Mouse (Mus musculus) right cerebral cortex, adult 18-20 months (tissue): ENCODE data around the gene Sipa1l3.

ENCODE experiments used
- DNase-seq: peaks from one replicate; pipeline ENCODE4 v3.0.0; 2022; ENCODE audit warnings: mixed read lengths

Sipa1l3 gene

DNA sequence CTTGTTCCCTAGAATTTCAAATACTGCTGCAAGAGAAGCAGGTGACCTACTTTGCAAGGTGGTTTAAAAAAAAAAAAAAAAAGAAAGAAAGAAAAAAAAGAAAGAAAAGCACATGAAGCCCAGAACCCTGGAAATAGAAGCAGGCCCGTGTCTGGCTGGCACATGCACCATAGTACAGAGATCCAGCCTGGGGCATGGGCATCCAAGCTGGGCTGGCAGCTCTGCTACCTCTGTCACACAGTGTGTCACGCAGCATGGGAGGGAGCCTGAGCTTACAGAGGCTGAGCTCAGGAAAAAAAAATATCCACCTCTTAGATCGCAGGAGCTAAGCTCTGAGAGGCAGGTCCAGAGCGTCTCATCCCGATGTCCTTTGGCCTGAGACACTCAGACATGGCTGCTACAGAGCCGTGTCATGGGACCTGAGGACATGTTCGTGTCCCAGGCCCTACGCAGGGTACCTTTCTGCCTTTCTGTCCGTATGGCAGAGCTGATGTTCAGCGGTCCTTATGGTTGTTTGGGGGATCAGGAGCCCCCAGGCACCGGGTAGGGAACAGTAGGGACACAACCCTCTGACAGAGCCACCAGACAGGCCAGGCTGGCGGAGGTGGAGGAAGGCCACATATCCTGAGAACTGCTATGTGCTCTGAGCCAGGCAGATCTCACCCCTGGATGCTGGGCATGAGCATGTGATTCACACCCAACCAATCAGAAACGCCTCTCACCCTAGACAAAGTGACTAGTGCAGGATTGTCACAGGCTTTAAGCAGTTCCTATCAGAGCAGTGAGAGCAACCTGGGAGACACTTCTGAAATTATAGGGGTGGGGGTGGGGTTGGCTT is 151.1 kb downstream of the Sipa1l3 start:
- peak; percentile 68 for DNase-seq

DNA sequence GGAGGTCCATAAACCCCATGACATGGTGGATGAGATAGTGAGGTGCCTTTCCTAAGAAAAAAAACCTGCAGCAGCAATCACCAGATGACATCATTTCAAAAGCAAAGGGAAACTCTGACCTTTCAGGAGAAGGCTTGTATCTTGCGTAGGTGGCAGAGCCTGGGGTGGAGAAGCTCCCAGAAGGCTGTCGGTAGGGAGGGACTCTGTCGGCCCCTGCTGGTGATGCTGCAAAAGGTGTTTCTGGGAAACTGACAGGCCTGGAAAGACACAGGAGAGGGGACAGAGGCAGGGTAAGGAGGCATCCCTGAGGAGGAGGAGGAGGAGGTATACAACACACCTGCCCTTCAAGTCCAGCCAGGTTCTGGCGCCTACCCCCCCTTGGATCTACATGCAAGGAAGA is 154.4 kb downstream of the Sipa1l3 start:
- peak; percentile 75 for DNase-seq

DNA sequence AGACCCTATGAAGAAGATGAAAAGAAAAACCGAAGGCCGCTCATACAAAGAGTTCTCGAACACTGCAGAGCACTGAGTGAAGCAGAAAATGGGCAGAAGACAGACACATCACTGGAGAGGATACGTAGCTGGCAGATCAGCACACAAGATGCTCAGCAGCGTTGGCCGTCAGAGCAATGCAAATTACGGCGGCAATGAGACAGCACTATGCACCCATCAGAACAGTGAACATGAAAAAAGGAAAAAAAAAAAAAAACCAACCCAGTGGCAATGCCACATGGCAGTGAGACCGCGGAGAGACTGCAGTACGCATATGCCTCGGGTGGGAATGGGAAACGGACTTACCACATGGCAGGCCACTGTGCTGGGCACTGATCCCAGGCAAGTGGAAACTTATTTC is 156.9 kb downstream of the Sipa1l3 start:
- DNase-seq, result no peak

DNA sequence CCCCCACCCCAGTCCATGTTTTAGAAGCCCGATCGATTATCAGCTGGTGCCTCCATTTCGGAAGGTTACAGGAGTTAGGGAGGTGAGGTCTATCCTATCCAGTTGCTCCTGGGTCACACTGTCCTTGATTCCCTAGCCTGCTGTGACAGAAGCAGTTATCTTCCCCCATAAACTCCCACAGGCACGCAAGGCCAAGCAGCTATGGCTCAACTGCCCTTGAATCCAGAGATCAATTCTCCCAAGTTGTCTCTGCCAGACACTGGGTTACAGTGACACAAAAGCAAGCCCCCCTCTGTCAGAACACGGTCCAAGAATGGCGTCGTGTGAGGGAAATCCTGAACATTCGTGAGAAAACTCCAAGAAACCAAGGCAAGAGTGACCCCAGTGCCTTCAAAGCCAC is 163.0 kb downstream of the Sipa1l3 start:
- DNase-seq, result no peak

DNA sequence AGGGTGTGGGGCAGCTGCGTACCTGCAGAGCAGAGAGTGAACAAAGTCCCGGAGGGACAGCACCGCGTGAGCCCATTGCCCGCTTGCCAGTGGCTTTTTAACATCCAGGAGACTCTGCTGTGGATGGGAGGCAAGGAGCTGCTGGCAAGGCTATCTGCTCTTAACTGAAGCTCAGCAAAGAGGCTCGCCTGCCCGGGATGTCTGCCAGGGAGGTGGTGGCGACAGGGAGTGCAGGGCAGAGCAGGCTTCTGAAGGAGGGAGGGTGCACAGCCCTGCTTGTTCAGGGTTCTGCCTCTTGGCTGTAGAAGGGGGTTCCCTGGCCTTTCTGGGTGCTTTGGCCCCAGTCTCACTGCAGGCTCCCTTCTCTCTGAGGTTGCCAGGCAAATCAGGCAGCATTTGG is 164.3 kb downstream of the Sipa1l3 start:
- DNase-seq, result peak; percentile 52

DNA sequence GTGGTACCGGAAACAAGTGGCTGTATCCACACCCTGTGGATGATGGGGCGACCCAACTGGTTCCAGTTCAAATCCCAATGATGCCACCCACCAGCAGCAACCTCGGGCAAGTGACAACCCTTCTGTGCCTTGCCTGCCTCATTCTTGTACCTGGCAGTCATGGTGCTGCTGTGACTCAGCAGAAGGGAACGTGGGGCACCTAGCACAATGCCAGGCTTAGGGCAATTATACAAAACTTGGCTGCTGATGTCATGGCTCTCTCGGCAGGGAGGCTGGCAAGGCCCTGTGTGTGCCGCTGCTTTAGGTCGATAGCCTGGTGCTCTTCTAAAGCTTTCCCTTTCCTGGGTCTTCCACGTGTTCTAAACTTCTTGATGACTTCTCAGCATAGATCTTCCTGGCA is 166.2 kb downstream of the Sipa1l3 start:
- no peak for DNase-seq

DNA sequence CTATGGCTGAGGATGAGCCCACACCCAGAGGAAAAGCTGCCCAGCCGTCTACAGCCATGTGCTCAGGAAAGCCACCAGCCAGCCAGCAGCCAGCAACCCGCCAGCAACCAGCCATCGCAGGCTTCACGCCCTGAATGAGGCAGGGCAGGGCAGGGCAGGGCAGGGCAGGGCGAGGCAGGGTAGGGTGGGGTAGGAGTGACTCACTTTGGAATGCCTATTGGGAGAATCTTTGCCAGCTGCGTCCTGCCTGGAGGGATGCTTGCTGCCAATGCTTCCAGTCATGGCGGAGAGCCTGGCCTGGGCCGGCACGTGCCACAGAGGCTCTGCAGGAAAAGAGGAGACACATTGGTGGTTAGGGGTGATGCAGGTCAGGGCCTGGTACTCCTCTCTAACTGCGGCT is 168.0 kb downstream of the Sipa1l3 start:
- DNase-seq, result no peak

DNA sequence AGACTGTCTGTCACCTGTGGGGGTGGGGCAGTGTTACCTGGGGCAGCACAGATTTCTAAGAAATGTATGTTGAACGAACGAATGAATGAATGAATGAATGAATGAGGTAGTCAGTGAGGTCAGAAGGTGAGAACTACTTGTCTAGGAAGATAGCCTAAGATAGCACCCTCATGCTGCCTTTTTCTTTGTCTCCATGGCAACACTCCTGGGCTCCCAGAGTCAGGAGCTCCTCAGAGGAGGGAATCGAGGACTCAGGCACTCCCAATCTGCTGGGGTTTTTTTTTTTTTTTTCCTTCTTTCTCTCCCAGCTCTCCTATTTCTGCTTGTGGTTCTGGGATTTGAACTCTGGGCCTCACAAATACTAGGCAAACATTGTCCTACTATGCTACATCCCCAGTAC is 172.2 kb downstream of the Sipa1l3 start:
- DNase-seq, result no peak

DNA sequence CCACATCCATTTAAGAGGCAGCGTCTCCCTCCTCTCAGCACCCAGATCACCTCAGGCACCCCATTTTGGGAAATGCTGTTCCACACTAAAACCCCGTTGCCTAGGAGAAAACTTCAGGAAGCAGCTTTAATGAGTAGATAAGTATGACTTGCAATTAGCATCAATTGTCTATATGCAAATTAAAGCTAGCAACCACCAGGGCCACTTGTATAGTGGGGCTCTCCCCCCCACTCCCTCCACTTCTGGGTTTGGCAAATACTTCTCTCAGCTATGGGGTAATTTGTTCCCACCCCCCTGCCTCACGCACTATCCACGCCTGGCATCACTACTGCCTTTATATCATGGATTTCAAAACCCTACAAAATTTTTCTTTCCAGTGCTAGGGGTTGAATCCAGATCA is 172.9 kb downstream of the Sipa1l3 start:
- no peak for DNase-seq

DNA sequence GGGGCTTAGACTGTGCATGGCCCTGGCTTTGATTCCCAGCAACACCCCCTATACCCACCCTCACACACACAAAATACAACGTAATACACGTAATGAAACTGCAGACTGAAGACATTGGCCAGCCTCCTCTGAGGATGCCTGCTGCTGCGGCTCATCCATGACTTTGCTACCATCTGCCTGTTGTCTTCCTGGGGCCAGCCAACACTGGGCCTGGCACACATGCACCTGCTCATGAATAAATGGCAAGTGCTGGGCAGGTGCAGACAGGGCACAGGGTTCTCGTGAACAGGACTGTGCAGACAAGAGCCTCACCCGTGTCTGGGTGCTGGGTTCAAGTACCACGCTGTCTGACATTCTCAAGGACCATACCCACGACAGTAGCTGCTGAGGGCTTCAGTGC is 174.7 kb downstream of the Sipa1l3 start:
- no peak for DNase-seq

DNA sequence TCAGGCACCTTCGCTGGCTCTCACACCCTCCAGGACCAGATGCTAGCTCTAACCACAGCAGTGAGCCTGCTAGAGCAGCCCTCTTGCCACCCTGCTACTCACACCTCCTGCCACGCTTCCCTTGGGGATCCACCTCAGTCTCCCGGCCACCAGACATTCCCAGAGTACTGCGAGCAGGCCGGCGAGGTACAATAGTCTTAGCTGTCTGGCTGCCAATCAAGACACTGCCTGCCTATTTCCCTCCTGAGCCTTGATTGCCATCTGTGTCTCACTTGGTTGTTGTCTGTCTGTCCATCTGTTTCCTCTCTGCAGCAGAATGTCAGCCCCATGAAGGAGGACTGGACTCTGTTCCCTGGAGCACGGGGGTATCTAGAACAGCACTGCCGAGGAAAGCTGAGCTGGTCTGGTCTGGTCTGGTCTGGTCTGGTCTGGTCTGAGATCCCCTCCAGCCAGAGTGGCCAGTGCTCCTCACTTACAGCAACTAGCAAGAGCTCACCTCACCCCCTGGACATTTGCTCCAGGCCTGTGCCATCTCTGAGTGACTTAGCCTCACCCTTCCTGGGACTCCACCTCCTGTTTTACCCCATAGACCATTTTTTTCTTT is 175.8 kb downstream of the Sipa1l3 start:
- DNase-seq, result no peak

DNA sequence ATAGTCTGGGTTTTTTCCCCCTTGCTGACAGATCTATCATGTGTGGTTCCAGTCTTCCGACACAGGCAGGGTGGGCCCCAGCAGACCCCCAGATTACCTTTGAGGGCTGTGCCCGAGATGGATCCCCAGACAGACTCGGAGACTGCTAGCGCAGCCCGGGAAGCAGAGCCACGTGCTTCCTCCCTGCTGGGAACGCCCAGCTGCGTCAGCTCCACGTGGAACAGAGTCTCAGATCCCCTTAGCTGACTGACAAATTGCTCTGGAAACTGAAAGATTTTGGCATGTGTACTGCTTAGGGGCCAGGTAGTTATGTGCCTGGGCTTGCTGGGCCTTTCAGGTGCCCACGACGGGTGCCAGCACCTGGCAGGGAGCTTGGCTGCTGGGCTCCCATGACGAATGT is 176.7 kb downstream of the Sipa1l3 start:
- no peak for DNase-seq

DNA sequence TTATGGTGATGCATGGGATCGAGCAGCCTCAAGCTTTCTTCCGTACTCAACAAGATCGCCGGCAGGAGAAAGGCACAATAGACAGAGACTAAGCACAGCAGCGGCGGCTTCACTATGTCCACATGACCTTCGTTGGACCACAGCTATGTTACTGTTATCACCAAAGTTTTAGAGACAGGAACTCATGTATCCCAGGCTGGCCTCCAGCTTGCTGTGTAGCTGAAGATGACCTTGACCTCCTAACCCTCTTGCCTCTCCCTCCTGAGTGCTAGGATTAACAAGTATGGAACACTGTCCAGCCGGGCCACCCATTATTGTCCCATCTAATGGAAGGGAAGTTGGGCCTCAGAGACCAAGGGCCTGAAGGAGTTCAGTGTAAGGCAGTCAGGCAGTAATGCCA is 177.6 kb downstream of the Sipa1l3 start:
- DNase-seq, result no peak

DNA sequence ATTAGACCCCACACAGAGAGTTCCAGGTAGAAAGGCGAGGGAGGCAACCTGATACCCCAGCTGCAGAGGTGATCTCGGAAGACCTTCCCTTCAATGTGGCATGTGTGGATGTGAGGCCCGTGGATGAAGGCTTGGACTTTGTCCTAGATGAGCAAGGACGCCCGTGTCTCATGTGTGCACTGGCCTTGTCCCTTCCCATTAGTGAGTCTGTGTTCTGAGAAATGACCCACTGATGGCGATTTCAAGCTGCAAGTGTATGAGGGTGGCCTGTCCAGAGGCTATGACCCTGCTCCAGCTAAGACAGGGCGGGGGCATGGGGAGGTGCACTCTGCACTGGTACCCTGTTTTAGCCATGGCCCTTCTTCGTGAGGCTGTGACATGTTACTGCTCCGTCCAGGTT is 178.2 kb downstream of the Sipa1l3 start:
- no peak for DNase-seq

DNA sequence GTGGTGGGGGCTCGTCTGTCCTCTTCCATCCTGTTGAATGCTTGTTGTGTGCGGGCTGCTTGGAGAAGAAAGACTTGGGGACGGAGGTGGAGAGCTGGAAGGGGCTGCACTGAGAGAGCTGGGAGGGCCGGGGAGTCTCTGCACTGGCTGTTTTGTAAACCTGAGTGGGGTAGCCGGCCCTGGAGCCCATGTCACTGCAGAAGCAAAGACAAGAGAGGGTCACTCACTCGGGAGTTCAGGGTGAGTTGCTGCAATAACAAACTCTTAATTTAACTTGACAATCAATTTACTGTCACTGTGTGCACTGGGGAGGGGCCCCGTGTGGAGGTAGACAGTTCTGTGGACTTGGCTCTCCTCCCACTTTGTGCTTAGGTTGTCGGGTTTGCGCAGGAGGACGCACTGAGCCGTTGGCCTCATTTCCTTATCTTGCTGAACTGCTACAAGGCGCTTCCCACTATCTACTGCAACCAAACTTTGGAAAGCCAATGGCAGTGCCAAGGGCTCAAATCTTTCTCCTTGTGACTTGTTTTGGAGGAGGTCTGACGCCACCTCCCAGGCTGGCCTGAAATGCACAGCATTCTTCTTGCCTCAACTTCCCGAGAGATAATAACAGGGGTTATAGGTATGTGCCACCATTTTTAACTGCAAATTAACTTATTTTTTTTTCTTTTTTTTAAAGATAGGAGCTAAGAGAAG is 179.3 kb downstream of the Sipa1l3 start:
- DNase-seq, result no peak

DNA sequence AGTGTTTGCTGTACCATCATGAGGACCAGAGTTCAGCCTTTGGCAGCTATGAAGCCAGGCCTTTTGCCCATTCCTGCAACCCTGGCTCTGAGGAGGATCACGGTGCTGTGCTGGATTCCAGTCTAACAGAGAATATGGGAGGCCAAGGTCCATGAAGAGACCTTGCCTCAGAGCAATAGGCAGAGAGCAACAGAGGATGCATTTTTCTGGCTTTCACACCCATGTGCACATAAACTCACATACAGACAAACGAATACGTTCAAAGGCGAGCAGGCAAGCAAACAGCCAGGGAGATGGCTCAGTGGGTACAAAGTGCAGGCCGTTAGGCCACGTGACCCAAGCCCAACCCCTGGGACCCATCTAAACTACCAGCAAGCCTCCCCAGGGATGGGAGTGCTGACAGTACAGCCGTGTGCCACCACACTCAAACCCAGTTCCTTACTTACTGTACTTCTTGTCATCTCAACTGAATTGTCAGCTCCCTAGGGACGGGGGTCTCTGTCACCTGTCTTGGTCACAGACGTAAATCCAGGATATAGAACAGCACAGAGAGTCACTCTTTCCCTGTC is 180.0 kb downstream of the Sipa1l3 start:
- no peak for DNase-seq

DNA sequence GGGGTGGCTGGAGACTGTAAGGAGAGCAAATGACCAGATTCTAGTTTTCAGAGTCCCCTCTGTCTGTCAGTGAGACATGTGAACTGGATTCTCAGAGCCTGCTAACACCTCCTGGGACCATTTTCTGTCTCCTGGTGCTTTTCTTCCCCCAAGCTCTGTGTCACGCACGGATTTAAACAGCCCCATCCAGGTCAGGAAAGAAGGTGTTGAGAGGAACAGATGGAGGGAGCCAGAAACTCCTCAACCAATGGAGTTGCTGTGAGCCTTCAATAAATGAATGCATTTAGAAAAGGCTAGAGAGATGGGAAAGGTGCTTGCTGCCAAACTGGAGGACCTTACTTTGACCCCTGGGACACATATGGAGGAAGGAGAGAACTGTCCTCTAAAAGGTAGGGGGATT is 180.7 kb downstream of the Sipa1l3 start:
- no peak for DNase-seq

DNA sequence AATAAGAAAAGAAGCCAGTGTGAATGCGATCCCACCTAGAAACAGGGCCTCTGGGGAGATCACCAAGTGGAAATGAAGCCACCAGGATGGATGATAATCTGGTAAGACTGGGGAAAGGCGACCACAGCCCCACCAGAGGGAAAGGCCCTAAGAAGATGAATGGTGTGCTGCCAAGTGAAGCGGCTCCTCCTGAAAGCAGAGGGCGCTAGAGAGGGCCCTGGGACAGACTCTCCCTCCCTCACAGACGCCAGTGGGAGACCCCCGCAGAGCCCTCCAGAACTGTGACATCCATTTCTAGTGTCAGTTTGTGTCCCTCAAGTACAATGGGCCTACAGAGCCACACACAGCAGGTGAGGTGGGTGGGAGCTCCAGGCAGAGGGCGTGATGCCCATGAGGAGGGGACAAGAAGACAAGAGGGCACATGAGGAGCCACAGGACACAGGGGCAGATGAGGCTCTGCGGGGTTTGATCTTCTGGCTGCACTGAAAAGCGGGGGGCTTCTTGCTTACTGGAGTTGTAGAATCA is 181.6 kb downstream of the Sipa1l3 start:
- no peak for DNase-seq

DNA sequence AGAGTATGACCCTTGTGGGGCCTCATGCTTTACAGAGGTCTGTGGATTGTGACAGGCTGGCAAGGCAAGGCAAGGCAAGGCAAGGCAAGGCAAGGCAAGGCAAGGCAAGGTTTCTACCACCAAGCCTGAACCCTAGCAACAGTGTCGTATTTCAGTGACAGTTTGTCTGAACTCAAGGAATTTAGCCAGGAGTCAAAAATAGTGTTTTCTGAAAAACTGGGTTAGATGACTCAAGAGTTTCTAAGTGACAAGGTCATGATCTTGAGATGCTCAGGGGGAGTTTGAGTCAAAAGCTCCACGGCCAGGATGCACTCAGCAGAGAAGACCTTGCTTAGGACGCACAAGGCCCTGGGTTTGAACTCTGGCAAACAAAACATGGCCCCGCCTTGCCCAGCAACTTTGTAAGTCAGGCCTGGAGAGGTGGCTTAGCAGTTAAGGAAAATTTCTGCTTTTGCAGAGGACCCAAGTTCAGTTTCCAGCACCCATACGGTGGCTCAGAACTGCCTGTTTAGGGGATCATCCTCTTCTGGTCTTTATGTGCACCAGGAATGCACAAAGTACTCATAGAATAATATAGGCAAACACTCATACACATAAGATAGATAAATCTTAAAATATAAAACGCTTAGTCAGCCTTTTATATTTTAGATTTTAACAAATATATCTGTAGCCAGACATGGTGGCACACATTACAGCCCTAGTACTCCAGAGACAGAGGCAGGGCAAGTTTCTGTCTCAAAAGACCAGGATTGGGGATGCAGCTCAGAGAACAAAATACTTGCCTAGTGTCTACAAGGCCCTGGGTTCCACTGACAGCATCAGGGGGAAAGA is 182.4 kb downstream of the Sipa1l3 start:
- DNase-seq, result no peak

DNA sequence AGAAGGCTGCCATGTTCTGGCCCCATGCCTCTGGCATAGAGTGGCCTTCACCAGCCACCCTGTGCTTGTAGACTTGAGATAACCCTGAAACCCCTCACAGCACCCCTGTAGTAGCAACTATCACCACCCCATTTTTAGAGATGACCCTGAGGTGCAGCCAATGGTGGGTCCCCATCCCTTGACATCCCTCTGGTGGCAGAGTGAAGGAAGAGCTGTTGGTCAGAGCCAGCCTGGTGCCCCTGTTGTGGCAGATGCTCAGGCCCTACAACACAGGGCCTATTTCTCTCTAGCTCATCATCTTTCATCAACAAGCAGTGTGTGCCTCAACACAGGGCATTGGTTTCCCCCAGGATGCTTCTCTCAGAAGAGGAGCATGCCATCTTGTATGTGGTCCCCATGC is 183.2 kb downstream of the Sipa1l3 start:
- DNase-seq, result no peak

DNA sequence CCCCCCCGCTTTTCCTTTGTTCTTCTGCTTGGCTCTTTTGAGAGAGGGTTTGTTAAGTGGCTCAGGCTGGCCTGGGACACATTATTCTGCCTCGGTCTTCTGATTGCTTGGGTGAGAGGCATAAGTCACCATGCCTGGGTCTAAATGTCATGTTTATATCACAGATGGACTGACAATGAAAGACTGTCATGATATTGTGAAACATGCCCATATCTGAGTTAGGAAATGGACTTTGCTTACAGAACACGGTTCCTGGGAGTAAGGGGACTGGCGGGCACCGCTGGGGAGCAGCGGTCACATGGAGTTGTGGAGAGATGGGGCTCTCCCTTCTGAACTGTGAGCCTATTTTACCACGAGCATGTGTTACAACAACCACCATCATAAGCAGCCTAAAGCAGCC is 184.3 kb downstream of the Sipa1l3 start:
- no peak for DNase-seq

DNA sequence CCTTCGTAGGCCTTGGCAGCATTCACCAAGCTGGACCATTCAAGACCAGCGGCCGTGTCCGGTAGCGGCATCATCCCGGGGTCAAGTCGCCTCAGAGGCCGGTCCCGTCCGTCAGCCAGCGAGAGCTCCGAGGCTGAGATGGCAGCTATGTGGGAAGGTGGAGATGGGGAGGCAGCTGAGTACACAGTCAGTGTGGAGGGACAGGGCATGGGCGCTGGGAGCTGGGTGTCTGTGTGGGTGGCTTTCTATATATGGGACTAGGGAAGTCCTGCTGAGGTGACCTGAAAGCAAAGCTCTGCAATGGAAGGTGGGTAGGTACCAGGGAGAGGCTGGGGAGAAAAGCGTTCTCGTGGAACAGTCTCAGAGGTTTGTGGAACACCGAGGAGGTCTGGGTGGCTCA is 189.5 kb downstream of the Sipa1l3 start:
- DNase-seq, result no peak

DNA sequence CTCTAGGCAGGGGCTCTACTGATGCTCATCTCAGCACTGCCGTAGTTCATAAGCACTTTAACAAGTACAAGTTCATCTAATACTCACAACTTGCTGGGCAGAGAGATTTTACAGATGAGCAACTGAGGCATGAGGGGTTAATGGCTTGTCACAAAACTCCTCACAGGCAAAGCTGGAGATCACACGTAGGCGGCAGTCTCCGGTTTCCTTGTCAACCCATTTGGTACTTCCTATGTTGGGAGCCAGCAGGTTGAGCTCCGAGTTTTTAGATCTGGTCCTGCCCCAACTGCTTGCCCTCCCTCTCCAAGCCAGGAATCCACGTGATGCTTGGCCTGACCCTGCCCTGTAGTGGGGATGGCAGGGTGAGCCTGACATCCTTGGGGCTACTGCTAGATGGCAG is 191.4 kb downstream of the Sipa1l3 start:
- no peak for DNase-seq
